Mouse (Mus musculus): ENCODE results near the gene Ppdpf. TPM values are rescaled to one million over a fixed set of nuclear protein-coding genes. Genes with fewer than 3 reads are reported as not detected.
"Not testable (repeated sequence)": the region's sequence is repeated elsewhere in the genome, so short reads cannot be mapped to it uniquely, and the experiment has no call there.

Ppdpf gene
- polyA plus RNA-seq, 1 experiment from 2014 or later: 303 TPM

GRCm38 (mm10) chr2:181186635-181187034 is 412 bp upstream of the Ppdpf start:
- no peaks in the 10 kb centered on the region for H3K9me3 ChIP-seq (ENCODE audit: control insufficient read depth, low read length)

GRCm38 (mm10) chr2:181188681-181189080 is 1.6 kb downstream of the Ppdpf start:
- peak overlapping the region; percentile 96; the same call in 1 of the 2 replicates for H3K27ac ChIP-seq (ENCODE audit: low read length)
- 41% methylated on average over 2 of the region's 2 CpGs for WGBS
- H3K36me3 ChIP-seq (ENCODE audit: control insufficient read depth, insufficient read depth, low read length): no peaks in the 10 kb centered on the region
- no peak for ATAC-seq (ENCODE audit: low read depth)
- peak overlapping the region; percentile 5; the same call in 1 of the 2 replicates for H3K9ac ChIP-seq (ENCODE audit: low read length)
- peak overlapping the region; percentile 76; the same call in 1 of the 2 replicates for H3K4me3 ChIP-seq (ENCODE audit: low read length)
- H3K4me2 ChIP-seq (ENCODE audit: low read depth, low read length): peak overlapping the region; percentile 78; the same call in 1 of the 2 replicates
- H3K27me3 ChIP-seq (ENCODE audit: control insufficient read depth, insufficient read depth, low read depth, low read length): no peaks in the 10 kb centered on the region
- no peaks in the 10 kb centered on the region for H3K9me3 ChIP-seq (ENCODE audit: control insufficient read depth, low read length)
- peaks cover 5% of the 10 kb centered on the region; the same call in 1 of the 2 replicates for H3K4me1 ChIP-seq (replicated peaks; ENCODE audit: control insufficient read depth, insufficient read depth, low read length)

More at GRCm38 (mm10) chr2:181186635-181187034, 412 bp upstream of the Ppdpf start:
- ATAC-seq (ENCODE audit: low read depth): peak; percentile 75
- Histone ChIP-seq H3K27ac (ENCODE audit: low read length) (peak overlapping the region; percentile 96), H3K9ac (ENCODE audit: low read length) (peak overlapping the region; percentile 90), H3K4me2 (ENCODE audit: low read depth, low read length) (peak overlapping the region; percentile 78), H3K4me3 (ENCODE audit: low read length) (peak overlapping the region; percentile 76), H3K27me3 (ENCODE audit: control insufficient read depth, insufficient read depth, low read depth, low read length) (no peaks in the 10 kb centered on the region), H3K36me3 (ENCODE audit: control insufficient read depth, insufficient read depth, low read length) (no peaks in the 10 kb centered on the region), H3K4me1 (replicated peaks; ENCODE audit: control insufficient read depth, insufficient read depth, low read length) (peaks cover 5% of the 10 kb centered on the region; the same call in 1 of the 2 replicates)
- 0% methylated on average over 14 of the region's 14 CpGs for WGBS

GRCm38 (mm10) chr2:181189321-181189720 is 2.3 kb downstream of the Ppdpf start:
- Histone ChIP-seq H3K27me3 (ENCODE audit: control insufficient read depth, insufficient read depth, low read depth, low read length) (no peaks in the 10 kb centered on the region), H3K9me3 (ENCODE audit: control insufficient read depth, low read length) (no peaks in the 10 kb centered on the region), H3K27ac (ENCODE audit: low read length) (no peak overlapping the region), H3K4me3 (ENCODE audit: low read length) (no peak overlapping the region), H3K9ac (ENCODE audit: low read length) (no peak overlapping the region), H3K4me1 (replicated peaks; ENCODE audit: control insufficient read depth, insufficient read depth, low read length) (peaks cover 5% of the 10 kb centered on the region; the same call in 1 of the 2 replicates), H3K36me3 (ENCODE audit: control insufficient read depth, insufficient read depth, low read length) (no peaks in the 10 kb centered on the region), H3K4me2 (ENCODE audit: low read depth, low read length) (no peak overlapping the region)
- ATAC-seq (ENCODE audit: low read depth): no peak
- 79% methylated on average over 1 of the region's 1 CpGs for WGBS

- ATAC-seq (ENCODE audit: low read depth); H3K27ac ChIP-seq (ENCODE audit: low read length); H3K4me3 ChIP-seq (ENCODE audit: low read length); H3K9ac ChIP-seq (ENCODE audit: low read length); H3K36me3 ChIP-seq (ENCODE audit: control insufficient read depth, insufficient read depth, low read length); H3K4me2 ChIP-seq (ENCODE audit: low read depth, low read length); H3K9me3 ChIP-seq (ENCODE audit: control insufficient read depth, low read length); H3K27me3 ChIP-seq (ENCODE audit: control insufficient read depth, insufficient read depth, low read depth, low read length); H3K4me1 ChIP-seq (replicated peaks; ENCODE audit: control insufficient read depth, insufficient read depth, low read length): not testable (repeated sequence)
- 69% methylated on average over 4 of the region's 4 CpGs for WGBS
Measured at GRCm38 (mm10) chr2:181191385-181191784, 4.3 kb downstream of the Ppdpf start.

- WGBS: 74% methylated on average over 4 of the region's 4 CpGs
- no peaks in the 10 kb centered on the region for H3K36me3 ChIP-seq (ENCODE audit: control insufficient read depth, insufficient read depth, low read length)
- H3K4me3 ChIP-seq (ENCODE audit: low read length): no peak overlapping the region
- H3K4me2 ChIP-seq (ENCODE audit: low read depth, low read length): no peak overlapping the region
- no peaks in the 10 kb centered on the region for H3K9me3 ChIP-seq (ENCODE audit: control insufficient read depth, low read length)
- H3K27me3 ChIP-seq (ENCODE audit: control insufficient read depth, insufficient read depth, low read depth, low read length): no peaks in the 10 kb centered on the region
- H3K4me1 ChIP-seq (replicated peaks; ENCODE audit: control insufficient read depth, insufficient read depth, low read length): peaks cover 5% of the 10 kb centered on the region; the same call in 1 of the 2 replicates
- ATAC-seq (ENCODE audit: low read depth): no peak
- H3K27ac ChIP-seq (ENCODE audit: low read length): no peak overlapping the region
- H3K9ac ChIP-seq (ENCODE audit: low read length): no peak overlapping the region
Measured at GRCm38 (mm10) chr2:181191936-181192335, 4.9 kb downstream of the Ppdpf start.

- no peaks in the 10 kb centered on the region for H3K27me3 ChIP-seq (ENCODE audit: control insufficient read depth, insufficient read depth, low read depth, low read length)
- no peak for ATAC-seq (ENCODE audit: low read depth)
Measured at GRCm38 (mm10) chr2:181193044-181193443, 6.0 kb downstream of the Ppdpf start.

GRCm38 (mm10) chr2:181196628-181197300 is 9.7 kb downstream of the Ppdpf start:
- no peak overlapping the region for H3K4me3 ChIP-seq (ENCODE audit: low read length)
- ATAC-seq (ENCODE audit: low read depth): no peak

More at GRCm38 (mm10) chr2:181193044-181193443, 6.0 kb downstream of the Ppdpf start:
- Histone ChIP-seq H3K9me3 (ENCODE audit: control insufficient read depth, low read length) (no peaks in the 10 kb centered on the region), H3K36me3 (ENCODE audit: control insufficient read depth, insufficient read depth, low read length) (no peaks in the 10 kb centered on the region), H3K4me3 (ENCODE audit: low read length) (no peak overlapping the region), H3K4me2 (ENCODE audit: low read depth, low read length) (no peak overlapping the region), H3K9ac (ENCODE audit: low read length) (no peak overlapping the region), H3K27ac (ENCODE audit: low read length) (no peak overlapping the region), H3K4me1 (replicated peaks; ENCODE audit: control insufficient read depth, insufficient read depth, low read length) (peaks cover 5% of the 10 kb centered on the region; the same call in 1 of the 2 replicates)
- WGBS: 69% methylated on average over 3 of the region's 3 CpGs

GRCm38 (mm10) chr2:181201606-181202005 is 14.6 kb downstream of the Ppdpf start:
- Histone ChIP-seq H3K36me3 (ENCODE audit: control insufficient read depth, insufficient read depth, low read length) (no peaks in the 10 kb centered on the region), H3K9me3 (ENCODE audit: control insufficient read depth, low read length) (no peaks in the 10 kb centered on the region), H3K4me2 (ENCODE audit: low read depth, low read length) (no peak overlapping the region), H3K27ac (ENCODE audit: low read length) (no peak overlapping the region), H3K9ac (ENCODE audit: low read length) (no peak overlapping the region), H3K4me3 (ENCODE audit: low read length) (no peak overlapping the region), H3K27me3 (ENCODE audit: control insufficient read depth, insufficient read depth, low read depth, low read length) (no peaks in the 10 kb centered on the region), H3K4me1 (replicated peaks; ENCODE audit: control insufficient read depth, insufficient read depth, low read length) (no peaks in the 10 kb centered on the region)
- peak; percentile 48; the same call in 1 of the 2 replicates for ATAC-seq (ENCODE audit: low read depth)
- WGBS: 37% methylated on average over 3 of the region's 3 CpGs

More at GRCm38 (mm10) chr2:181196628-181197300, 9.7 kb downstream of the Ppdpf start:
- H3K36me3 ChIP-seq (ENCODE audit: control insufficient read depth, insufficient read depth, low read length): no peaks in the 10 kb centered on the region
- no peaks in the 10 kb centered on the region for H3K4me1 ChIP-seq (replicated peaks; ENCODE audit: control insufficient read depth, insufficient read depth, low read length)
- no peak overlapping the region for H3K9ac ChIP-seq (ENCODE audit: low read length)
- H3K4me2 ChIP-seq (ENCODE audit: low read depth, low read length): no peak overlapping the region
- WGBS: 66% methylated on average over 4 of the region's 4 CpGs
- H3K27me3 ChIP-seq (ENCODE audit: control insufficient read depth, insufficient read depth, low read depth, low read length): no peaks in the 10 kb centered on the region
- H3K9me3 ChIP-seq (ENCODE audit: control insufficient read depth, low read length): no peaks in the 10 kb centered on the region
- no peak overlapping the region for H3K27ac ChIP-seq (ENCODE audit: low read length)

GRCm38 (mm10) chr2:181202422-181202821 is 15.4 kb downstream of the Ppdpf start, which contains the start of gene Ptk6:
TSS of gene Ptk6 (minus strand) at chr2:181202789.
- no peak within 1 kb of the TSS for H3K27ac ChIP-seq (ENCODE audit: low read length)
- no peaks in the 10 kb centered on the region for H3K36me3 ChIP-seq (ENCODE audit: control insufficient read depth, insufficient read depth, low read length)
- no peak within 1 kb of the TSS for H3K4me3 ChIP-seq (ENCODE audit: low read length)
- no peaks in the 10 kb centered on the region for H3K9me3 ChIP-seq (ENCODE audit: control insufficient read depth, low read length)
- H3K4me1 ChIP-seq (replicated peaks; ENCODE audit: control insufficient read depth, insufficient read depth, low read length): no peaks in the 10 kb centered on the region
- no peak within 1 kb of the TSS for H3K4me2 ChIP-seq (ENCODE audit: low read depth, low read length)
- H3K9ac ChIP-seq (ENCODE audit: low read length): no peak within 1 kb of the TSS
- H3K27me3 ChIP-seq (ENCODE audit: control insufficient read depth, insufficient read depth, low read depth, low read length): no peaks in the 10 kb centered on the region
- 80% methylated on average over 3 of the region's 3 CpGs for WGBS
- ATAC-seq (ENCODE audit: low read depth): no peak

Data from lung, embryonic 16.5 days (tissue).